Mouse (Mus musculus) liver, postnatal 0 days (tissue): Measurements from ENCODE around the gene Armc7.

ENCODE experiments used
- CTCF ChIP-seq: sonication (generic); IDR thresholded peaks from 2 replicates; pipeline ENCODE4 v1.5.1; 2016; ENCODE audit warnings: antibody characterized with exemption, low read depth
- EP300 ChIP-seq: IDR thresholded peaks from 2 replicates; pipeline ENCODE4 v1.6.1; 2016; ENCODE audit warnings: antibody characterized with exemption, low read depth, mild to moderate bottlenecking

GRCm38 (mm10) chr11:115427482-115428331 lies 47.8 kb upstream of the Armc7 start:
- TF ChIP-seq CTCF: peak; percentile 87
- TF ChIP-seq EP300: no peak
